Mouse (Mus musculus): ENCODE results near the gene Rps25. TPM values are rescaled to one million over a fixed set of nuclear protein-coding genes. Genes with fewer than 3 reads are reported as not detected.

The Rps25 gene
- polyA plus RNA-seq (2012; ENCODE audit: low replicate concordance) = 96.1 and 158 TPM in 2 replicates

GRCm38 (mm10) chr9:44406906-44407751 lies at the start of gene Rps25, which contains the start of gene Trappc4:
TSS of gene Rps25 (plus strand) at chr9:44407139.
TSS of gene Trappc4 (minus strand) at chr9:44407600.

GRCm38 (mm10) chr9:44361190-44361917 lies 45.6 kb upstream of the Rps25 start, which contains the start of gene Vps11:
TSS of gene Vps11 (minus strand) at chr9:44361670.

DNA sequence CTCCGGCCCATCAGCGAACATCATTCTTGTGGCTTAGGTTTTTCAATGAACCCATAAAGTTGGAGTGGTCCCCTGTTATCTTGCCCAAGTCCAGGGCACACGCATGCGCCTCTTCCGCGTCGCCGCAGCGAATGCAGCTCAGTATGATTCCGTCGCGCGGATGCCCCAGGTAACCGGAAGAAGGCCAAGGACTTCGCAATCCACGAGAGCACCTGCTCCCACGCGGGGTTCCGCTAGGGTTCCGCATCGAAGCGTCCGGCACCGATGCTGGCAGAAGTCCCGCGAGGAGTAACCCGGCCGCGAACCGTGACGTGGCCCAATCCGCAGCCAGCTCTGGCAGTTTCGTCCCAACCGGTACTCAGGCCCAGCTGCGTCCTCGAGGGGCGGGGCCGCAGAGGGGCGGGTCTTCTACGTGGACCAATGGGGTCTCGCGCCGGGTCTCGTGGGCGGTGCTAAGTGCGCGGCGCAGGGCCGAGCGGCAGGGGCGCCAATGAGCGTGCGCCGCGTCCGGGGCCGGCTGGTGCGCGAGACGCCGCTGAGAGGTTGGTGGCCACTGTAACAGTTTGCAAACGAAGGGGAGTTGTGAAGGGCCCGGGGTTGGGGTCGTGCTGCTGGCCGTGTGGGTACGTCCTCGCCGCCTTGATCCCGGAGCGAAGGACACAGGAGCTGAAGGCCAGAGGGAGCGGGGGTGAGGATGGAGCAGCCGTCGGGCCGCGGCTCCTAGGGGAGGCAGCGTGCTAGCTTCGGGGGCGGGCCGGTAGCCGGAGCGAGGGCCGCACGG lies 27.7 kb upstream of the Rps25 start, which contains the start of gene Hyou1:
Gene Hyou1 (plus strand): TSS at position 437 of the 781 bp plus-strand sequence.

GRCm38 (mm10) chr9:44396684-44397411 lies 10.1 kb upstream of the Rps25 start, which contains the start of gene Slc37a4:
TSS of gene Slc37a4 (plus strand) at chr9:44396852.

DNA sequence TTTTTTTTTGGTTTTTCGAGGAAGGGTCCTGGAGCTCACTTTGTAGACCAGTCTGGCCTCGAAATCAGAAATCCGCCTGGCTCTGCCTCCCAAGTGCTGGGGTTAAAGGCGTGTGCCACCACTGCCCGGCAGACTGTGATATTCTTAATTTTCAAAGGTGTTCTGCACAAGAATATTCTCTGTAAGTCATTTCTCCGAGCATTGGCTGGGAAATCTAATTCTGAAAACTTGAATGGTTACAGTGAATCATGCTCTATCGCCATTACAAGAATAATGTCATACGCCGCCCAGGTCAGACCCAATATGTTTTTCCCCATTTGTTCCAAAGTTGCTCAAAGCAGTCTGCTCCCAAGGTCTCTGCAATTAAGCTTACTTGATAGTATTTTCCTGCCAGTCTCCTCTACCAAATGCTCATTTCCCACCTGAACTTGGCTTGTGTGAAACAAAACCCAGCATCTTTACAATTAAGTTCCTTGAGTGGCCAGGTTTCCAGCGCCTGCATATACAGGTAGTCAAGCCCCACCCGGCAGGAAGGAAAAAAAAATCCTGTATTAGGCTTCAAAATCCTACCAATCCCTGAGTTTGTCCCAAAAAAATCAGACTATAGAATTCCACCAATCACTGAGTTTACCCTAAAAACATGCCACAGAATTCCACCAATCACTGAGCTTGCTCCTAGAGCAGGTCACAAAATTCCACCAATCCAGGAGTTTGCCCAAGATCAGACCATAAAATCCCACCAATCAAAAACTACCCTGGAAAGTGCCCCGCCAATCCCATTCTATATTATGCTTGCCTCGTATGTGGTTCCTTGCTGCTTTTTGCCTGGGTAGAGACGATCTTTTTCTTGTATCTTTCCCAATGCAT lies 11.8 kb downstream of the Rps25 start, which contains the start of gene Ccdc84:
Gene Ccdc84 (minus strand): TSS at position 51 of the 867 bp plus-strand sequence.

DNA sequence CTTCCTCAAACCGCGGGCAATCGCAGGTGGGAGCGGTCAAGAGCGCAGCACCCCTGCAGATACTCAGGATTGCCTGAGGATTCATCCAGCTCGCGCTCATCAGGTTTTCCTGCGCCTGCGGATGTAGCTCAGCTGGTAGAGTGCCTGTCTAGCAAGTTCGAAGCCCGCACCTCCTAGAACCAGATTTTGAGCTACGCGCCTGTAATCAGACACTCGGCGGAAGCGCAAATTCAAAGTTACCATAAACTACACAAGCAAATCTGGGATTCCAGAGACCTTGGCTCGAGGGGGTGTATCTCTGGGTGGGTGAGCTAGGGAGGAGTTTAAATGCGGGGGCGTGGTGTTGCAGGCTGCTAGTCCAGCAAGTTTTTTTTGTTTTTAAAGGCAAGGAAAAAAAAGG lies 34.0 kb downstream of the Rps25 start, which contains the start of gene Foxr1:
Gene Foxr1 (minus strand): TSS at position 176 of the 400 bp plus-strand sequence.

DNA sequence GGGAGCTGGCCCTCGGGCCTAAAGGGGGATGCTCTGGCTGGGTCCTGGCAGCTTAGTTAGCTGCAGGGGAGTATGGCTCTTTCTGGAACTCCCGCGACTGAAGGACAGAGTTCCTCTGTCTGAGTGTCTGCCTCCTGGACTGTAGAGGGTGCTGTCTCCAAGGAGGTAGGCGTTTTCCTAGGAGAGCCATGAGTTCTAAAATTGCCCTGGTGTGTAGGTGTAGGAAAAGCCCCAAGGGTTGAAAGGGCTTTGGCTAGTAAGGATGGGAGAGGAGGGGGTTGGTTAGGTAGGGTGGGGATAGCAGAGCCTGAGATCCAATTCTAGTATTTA lies 47.9 kb downstream of the Rps25 start, which contains the start of gene Upk2:
Gene Upk2 (minus strand): TSS at position 86 of the 330 bp plus-strand sequence.

Other genes starting within 250 kb of the Rps25 start
- 24.4 and 63.9 TPM in 2 replicates for gene Cbl, start 173.1 kb upstream of the Rps25 start, polyA plus RNA-seq (2012; ENCODE audit: low replicate concordance)
- gene Ccdc153, start 166.5 kb upstream of the Rps25 start, polyA plus RNA-seq (2012; ENCODE audit: low replicate concordance) = not detected in 2 replicates
- gene Pdzd3, start 155.7 kb upstream of the Rps25 start, polyA plus RNA-seq (2012; ENCODE audit: low replicate concordance) = 0.12 TPM in 1 of 2 replicates, not detected in the other
- gene Nlrx1, start 138.5 kb upstream of the Rps25 start, polyA plus RNA-seq (2012; ENCODE audit: low replicate concordance) = 9.7 and 13.4 TPM in 2 replicates
- 0.55 and 16.6 TPM in 2 replicates for gene Abcg4, start 118.5 kb upstream of the Rps25 start, polyA plus RNA-seq (2012; ENCODE audit: low replicate concordance)
- 6.5 and 11.9 TPM in 2 replicates for gene Hinfp, start 101.5 kb upstream of the Rps25 start, polyA plus RNA-seq (2012; ENCODE audit: low replicate concordance)
- 71.2 and 157 TPM in 2 replicates for gene C2cd2l, start 86.9 kb upstream of the Rps25 start, polyA plus RNA-seq (2012; ENCODE audit: low replicate concordance)
- gene Dpagt1, start 81.1 kb upstream of the Rps25 start, polyA plus RNA-seq (2012; ENCODE audit: low replicate concordance) = 6.6 and 8.5 TPM in 2 replicates
- gene H2afx, start 72.4 kb upstream of the Rps25 start, polyA plus RNA-seq (2012; ENCODE audit: low replicate concordance) = 328 and 392 TPM in 2 replicates
- gene Hmbs, start 62.9 kb upstream of the Rps25 start, polyA plus RNA-seq (2012; ENCODE audit: low replicate concordance) = 18.2 and 149 TPM in 2 replicates
- gene Vps11, start 45.5 kb upstream of the Rps25 start, polyA plus RNA-seq (2012; ENCODE audit: low replicate concordance) = 16.2 and 21.1 TPM in 2 replicates
- 28.2 and 32.0 TPM in 2 replicates for gene Hyou1, start 27.6 kb upstream of the Rps25 start, polyA plus RNA-seq (2012; ENCODE audit: low replicate concordance)
- gene Slc37a4, start 10.3 kb upstream of the Rps25 start, polyA plus RNA-seq (2012; ENCODE audit: low replicate concordance) = 8.0 and 12.1 TPM in 2 replicates
- 8.7 and 13.4 TPM in 2 replicates for gene Trappc4, start 461 bp downstream of the Rps25 start, polyA plus RNA-seq (2012; ENCODE audit: low replicate concordance)
- 18.4 and 42.8 TPM in 2 replicates for gene Ccdc84, start 11.4 kb downstream of the Rps25 start, polyA plus RNA-seq (2012; ENCODE audit: low replicate concordance)
- 0.65 and 3.6 TPM in 2 replicates for gene Foxr1, start 34.0 kb downstream of the Rps25 start, polyA plus RNA-seq (2012; ENCODE audit: low replicate concordance)
- gene Upk2, start 47.8 kb downstream of the Rps25 start, polyA plus RNA-seq (2012; ENCODE audit: low replicate concordance) = not detected in 2 replicates
- 168 and 344 TPM in 2 replicates for gene Bcl9l, start 75.7 kb downstream of the Rps25 start, polyA plus RNA-seq (2012; ENCODE audit: low replicate concordance)
- gene Cxcr5, start 154.7 kb downstream of the Rps25 start, polyA plus RNA-seq (2012; ENCODE audit: low replicate concordance) = 27.2 and 68.3 TPM in 2 replicates
- 68.7 and 147 TPM in 2 replicates for gene Ddx6, start 197.8 kb downstream of the Rps25 start, polyA plus RNA-seq (2012; ENCODE audit: low replicate concordance)